Mouse (Mus musculus) forebrain, postnatal 0 days (tissue): ENCODE data around the gene Klf12. TPM values are rescaled to one million over a fixed set of nuclear protein-coding genes. Genes with fewer than 3 reads are reported as not detected.
A peak's percentile ranks its signal among the peaks of the same experiment; 100 is the strongest.

ENCODE experiments used
- ATAC-seq: fragments of 200-750 bp; cut with Nextera tagmentation; 2 replicates; pipeline ENCODE4 v1.8.0; 2017; ENCODE audit warnings: mild to moderate bottlenecking, moderate library complexity
- DNase-seq: peaks from one replicate; pipeline ENCODE4 v3.0.0-alpha.2; 2015
- H3K27ac ChIP-seq: fragments of 300-500 bp; sonication (generic); 2 replicates; pipeline ENCODE4 v1.5.1; 2014; ENCODE audit warnings: low read depth, mild to moderate bottlenecking, antibody characterized with exemption, low read length, moderate library complexity, mixed read lengths
- H3K27me3 ChIP-seq: fragments of 300-500 bp; sonication (generic); 2 replicates; pipeline ENCODE4 v1.6.1; 2014; ENCODE audit warnings: mild to moderate bottlenecking, low read length, mixed read lengths; ENCODE audit not compliant: insufficient read depth
- H3K36me3 ChIP-seq: fragments of 300-500 bp; sonication (generic); 2 replicates; pipeline ENCODE4 v1.6.1; 2014; ENCODE audit warnings: mild to moderate bottlenecking, moderate library complexity; ENCODE audit not compliant: insufficient read depth
- H3K4me1 ChIP-seq: fragments of 300-500 bp; sonication (generic); 2 replicates; pipeline ENCODE4 v1.6.1; 2014; ENCODE audit warnings: antibody characterized with exemption; ENCODE audit not compliant: insufficient read depth
- H3K4me2 ChIP-seq: fragments of 300-500 bp; sonication (generic); 2 replicates; pipeline ENCODE4 v1.6.1; 2014; ENCODE audit warnings: low read depth, mild to moderate bottlenecking, moderate library complexity
- H3K4me3 ChIP-seq: fragments of 300-500 bp; sonication (generic); 2 replicates; pipeline ENCODE4 v1.5.1; 2014; ENCODE audit warnings: low read depth, low read length, mixed read lengths
- H3K9ac ChIP-seq: fragments of 300-500 bp; sonication (generic); 2 replicates; pipeline ENCODE4 v1.6.1; 2014; ENCODE audit warnings: mild to moderate bottlenecking
- H3K9me3 ChIP-seq: fragments of 300-500 bp; sonication (generic); 2 replicates; pipeline ENCODE4 v1.6.1; 2016; ENCODE audit warnings: low read length
- CTCF ChIP-seq: sonication (generic); IDR thresholded peaks from 2 replicates; pipeline ENCODE4 v1.5.1; 2016; ENCODE audit warnings: antibody characterized with exemption, control low read depth, low read depth
- WGBS: fragments of 180-500 bp; shearing (Covaris S2); extraction: QIAGEN DNeasy Blood & Tissue Kit; methylation state at CpG from one replicate; pipeline ENCODE4 v1.1.7; 2014; 5-methylcytosine and 5-hydroxymethylcytosine counted together
- polyA plus RNA-seq: library from polyadenylated mRNA; unstranded; fragments of >200 nt; fragmentation: Nextera tagmentation; extraction: Ambion mirVana; gene quantifications from 2 replicates; pipeline ENCODE4 v1.2.1, GENCODE M21; 2015
- total RNA-seq: library from RNA; depleted of rRNA; stranded (reverse); fragments of >200 nt; gene quantifications from 2 replicates; pipeline ENCODE4 v1.2.3, GENCODE M21; 2014

Klf12 gene
- total and polyA plus RNA-seq, 2 experiments from 2014 or later = 24.4 to 47.9 TPM

- ATAC-seq (no peak), DNase-seq (no peak)
- H3K4me1 ChIP-seq = 0 out of 2 replicates have a peak, but pooled peaks cover 5% of the 10 kb centered on the region
- no peaks in the 10 kb centered on the region for H3K36me3 ChIP-seq
- TF ChIP-seq CTCF = no peak
- H3K4me3 ChIP-seq = no peak overlapping the region
- H3K9me3 ChIP-seq = no peaks in the 10 kb centered on the region
- H3K27me3 ChIP-seq = no peaks in the 10 kb centered on the region
- no peak overlapping the region for H3K9ac ChIP-seq
- H3K4me2 ChIP-seq = no peak overlapping the region
- 95% methylated on average over 4 of the region's 4 CpGs for WGBS
- no peak overlapping the region for H3K27ac ChIP-seq
Observed at GRCm38 (mm10) chr14:100211826-100212117, 72.7 kb downstream of the Klf12 start.

GRCm38 (mm10) chr14:100211036-100211825 is 73.2 kb downstream of the Klf12 start:
- ATAC-seq = peak; percentile 70
- no peak overlapping the region for H3K4me2 ChIP-seq
- 0 out of 2 replicates have a peak, but pooled peaks cover 5% of the 10 kb centered on the region for H3K4me1 ChIP-seq

GRCm38 (mm10) chr14:100209814-100210419 is 74.6 kb downstream of the Klf12 start:
- Histone ChIP-seq H3K4me3 (no peak overlapping the region), H3K4me2 (no peak overlapping the region), H3K27me3 (no peaks in the 10 kb centered on the region), H3K4me1 (0 out of 2 replicates have a peak, but pooled peaks cover 5% of the 10 kb centered on the region), H3K9ac (no peak overlapping the region), H3K27ac (no peak overlapping the region), H3K9me3 (no peaks in the 10 kb centered on the region), H3K36me3 (no peaks in the 10 kb centered on the region)
- no peak for TF ChIP-seq CTCF
- 33% methylated on average over 12 of the region's 12 CpGs for WGBS
- DNase-seq (no peak), ATAC-seq (no peak)

More at GRCm38 (mm10) chr14:100211036-100211825, 73.2 kb downstream of the Klf12 start:
- Histone ChIP-seq H3K9ac (no peak overlapping the region), H3K27ac (no peak overlapping the region), H3K4me3 (no peak overlapping the region), H3K27me3 (no peaks in the 10 kb centered on the region), H3K36me3 (no peaks in the 10 kb centered on the region), H3K9me3 (no peaks in the 10 kb centered on the region)
- WGBS = 47% methylated on average over 11 of the region's 11 CpGs
- DNase-seq = peak; percentile 70
- no peak for TF ChIP-seq CTCF

- DNase-seq = peak; percentile 29
- H3K4me2 ChIP-seq = no peak overlapping the region
- H3K9ac ChIP-seq = no peak overlapping the region
- TF ChIP-seq CTCF = no peak
- ATAC-seq = peak; percentile 12; the same call in 1 of the 2 replicates
- no peaks in the 10 kb centered on the region for H3K9me3 ChIP-seq
- H3K4me3 ChIP-seq = no peak overlapping the region
- H3K36me3 ChIP-seq = no peaks in the 10 kb centered on the region
- no peaks in the 10 kb centered on the region for H3K27me3 ChIP-seq
- WGBS = 39% methylated on average over 3 of the region's 3 CpGs
- H3K27ac ChIP-seq = no peak overlapping the region
- 0 out of 2 replicates have a peak, but pooled peaks cover 5% of the 10 kb centered on the region for H3K4me1 ChIP-seq
Observed at GRCm38 (mm10) chr14:100207081-100207480, 77.4 kb downstream of the Klf12 start.

- H3K4me1 ChIP-seq = 0 out of 2 replicates have a peak, but pooled peaks cover 4% of the 10 kb centered on the region
- no peak overlapping the region for H3K4me3 ChIP-seq
- ATAC-seq (no peak), DNase-seq (no peak)
- H3K4me2 ChIP-seq = no peak overlapping the region
- no peak overlapping the region for H3K9ac ChIP-seq
- H3K36me3 ChIP-seq = no peaks in the 10 kb centered on the region
- no peaks in the 10 kb centered on the region for H3K9me3 ChIP-seq
- no peak overlapping the region for H3K27ac ChIP-seq
- 97% methylated on average over 3 of the region's 3 CpGs for WGBS
- no peaks in the 10 kb centered on the region for H3K27me3 ChIP-seq
- no peak for TF ChIP-seq CTCF
Observed at GRCm38 (mm10) chr14:100206207-100206606, 78.3 kb downstream of the Klf12 start.

- TF ChIP-seq CTCF = no peak
- 92% methylated on average over 6 of the region's 6 CpGs for WGBS
- no peak for ATAC-seq
- H3K4me2 ChIP-seq = no peak overlapping the region
- no peak overlapping the region for H3K9ac ChIP-seq
- no peak for DNase-seq
- H3K4me3 ChIP-seq = no peak overlapping the region
- no peaks in the 10 kb centered on the region for H3K27me3 ChIP-seq
- H3K27ac ChIP-seq = no peak overlapping the region
- no peaks in the 10 kb centered on the region for H3K4me1 ChIP-seq
- no peaks in the 10 kb centered on the region for H3K9me3 ChIP-seq
- no peaks in the 10 kb centered on the region for H3K36me3 ChIP-seq
Observed at GRCm38 (mm10) chr14:100200058-100200688, 84.3 kb downstream of the Klf12 start.

- Histone ChIP-seq H3K36me3 (no peaks in the 10 kb centered on the region), H3K27me3 (no peaks in the 10 kb centered on the region), H3K4me2 (no peak overlapping the region), H3K9ac (no peak overlapping the region), H3K4me3 (no peak overlapping the region), H3K27ac (no peak overlapping the region), H3K9me3 (no peaks in the 10 kb centered on the region), H3K4me1 (no peaks in the 10 kb centered on the region)
- ATAC-seq (no peak), DNase-seq (no peak)
- 91% methylated on average over 4 of the region's 4 CpGs for WGBS
- TF ChIP-seq CTCF = no peak
Observed at GRCm38 (mm10) chr14:100198636-100199035, 85.8 kb downstream of the Klf12 start.
